Mouse (Mus musculus) hindbrain, embryonic 14.5 days (tissue): ENCODE measurements at regions not wholly inside any gene's neighbourhood (a gene's known extent, or its start where the extent isn't known, plus 50 kb on each side); places are given as distances from the start of the nearest gene placed in this dataset.

ENCODE experiments used
- ATAC-seq: fragments of 200-750 bp; cut with Nextera tagmentation; 2 replicates; pipeline ENCODE4 v1.8.0; 2017; ENCODE audit warnings: moderate number of reproducible peaks, mild to moderate bottlenecking, moderate TSS enrichment, moderate library complexity; ENCODE audit not compliant: low FRiP score
- DNase-seq: peaks from one replicate; pipeline ENCODE4 v3.0.0-alpha.2; 2015; ENCODE audit warnings: low spot score
- H3K27ac ChIP-seq: fragments of 300-500 bp; sonication (generic); 2 replicates; pipeline ENCODE4 v1.5.1; 2014; ENCODE audit warnings: mild to moderate bottlenecking, moderate library complexity
- H3K27me3 ChIP-seq: fragments of 300-500 bp; sonication (generic); 2 replicates; pipeline ENCODE4 v1.6.1; 2014; ENCODE audit warnings: mild to moderate bottlenecking, low read length, mixed read lengths; ENCODE audit not compliant: control insufficient read depth, insufficient read depth
- H3K36me3 ChIP-seq: fragments of 300-500 bp; sonication (generic); replicated peaks from 2 replicates; pipeline ENCODE4 v1.6.1; 2014; ENCODE audit not compliant: control insufficient read depth, insufficient read depth
- H3K4me1 ChIP-seq: fragments of 300-500 bp; sonication (generic); replicated peaks from 2 replicates; pipeline ENCODE4 v1.6.1; 2014; ENCODE audit warnings: antibody characterized with exemption, low read length, mixed read lengths; ENCODE audit not compliant: control insufficient read depth, insufficient read depth
- H3K4me2 ChIP-seq: fragments of 300-500 bp; sonication (generic); replicated peaks from 2 replicates; pipeline ENCODE4 v1.6.1; 2014; ENCODE audit warnings: mild to moderate bottlenecking, moderate library complexity
- H3K4me3 ChIP-seq: fragments of 300-500 bp; sonication (generic); replicated peaks from 2 replicates; pipeline ENCODE4 v1.5.1; 2014; ENCODE audit warnings: mild to moderate bottlenecking, low read length
- H3K9ac ChIP-seq: fragments of 300-500 bp; sonication (generic); 2 replicates; pipeline ENCODE4 v1.6.1; 2014
- H3K9me3 ChIP-seq: fragments of 300-500 bp; sonication (generic); 2 replicates; pipeline ENCODE4 v1.6.1; 2016; ENCODE audit warnings: low read length; ENCODE audit not compliant: control insufficient read depth
- WGBS: fragments of 180-500 bp; shearing (Covaris S2); extraction: QIAGEN DNeasy Blood & Tissue Kit; methylation state at CpG from one replicate; pipeline ENCODE4 v1.1.7; 2014; 5-methylcytosine and 5-hydroxymethylcytosine counted together

DNA sequence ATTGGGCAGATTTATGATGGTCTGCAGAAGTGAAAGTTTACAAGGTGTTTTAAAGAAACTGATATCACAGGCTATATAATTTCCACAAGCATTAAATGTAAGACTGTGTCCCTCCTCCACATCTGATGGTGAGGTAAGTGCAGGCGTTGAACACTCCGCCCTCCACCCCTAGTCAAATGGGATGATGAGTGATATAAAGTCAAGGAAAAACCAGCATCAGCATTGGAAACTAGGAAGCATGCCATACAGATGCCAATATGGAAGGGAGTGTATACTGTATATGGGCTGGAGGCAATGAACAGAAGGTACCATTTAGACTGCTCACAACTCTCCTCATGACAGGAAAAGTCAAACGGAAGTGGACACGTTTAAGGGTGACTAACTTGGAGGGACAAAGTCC lies 468.5 kb upstream of the Gm26657 start:
- Histone ChIP-seq H3K9me3 (no peaks in the 10 kb centered on the region), H3K4me2 (no peak overlapping the region), H3K36me3 (no peaks in the 10 kb centered on the region), H3K27me3 (no peaks in the 10 kb centered on the region), H3K4me3 (no peak overlapping the region), H3K9ac (no peak overlapping the region), H3K4me1 (no peaks in the 10 kb centered on the region), H3K27ac (no peak overlapping the region)
- ATAC-seq (no peak), DNase-seq (no peak)
- WGBS = 95% methylated on average over 4 of the region's 4 CpGs

DNA sequence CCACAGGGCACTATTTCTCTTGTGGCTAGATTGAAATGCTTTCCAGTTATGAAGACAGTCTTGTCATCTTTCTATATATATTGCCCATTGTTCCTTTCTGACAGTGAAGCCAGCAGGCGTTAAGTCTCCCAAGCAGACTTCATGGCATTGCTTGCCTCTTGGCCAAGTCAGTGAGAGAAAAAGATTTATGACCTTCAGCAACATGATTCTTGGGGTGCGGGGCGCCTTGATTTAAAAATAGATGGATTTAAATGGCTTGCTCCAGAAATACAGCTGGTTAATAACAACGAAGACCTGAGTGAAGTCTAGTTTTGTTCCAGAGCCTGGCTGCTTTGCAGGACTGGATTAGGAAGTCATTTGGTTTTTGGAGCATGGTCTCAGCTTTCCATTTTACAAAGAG lies 475.2 kb upstream of the Gm26657 start:
- H3K4me3 ChIP-seq = no peak overlapping the region
- no peak overlapping the region for H3K9ac ChIP-seq
- 88% methylated on average over 4 of the region's 4 CpGs for WGBS
- no peak for DNase-seq
- no peak overlapping the region for H3K27ac ChIP-seq
- H3K9me3 ChIP-seq = no peaks in the 10 kb centered on the region
- no peaks in the 10 kb centered on the region for H3K27me3 ChIP-seq
- H3K36me3 ChIP-seq = no peaks in the 10 kb centered on the region
- H3K4me1 ChIP-seq = no peaks in the 10 kb centered on the region
- no peak overlapping the region for H3K4me2 ChIP-seq
- no peak for ATAC-seq

DNA sequence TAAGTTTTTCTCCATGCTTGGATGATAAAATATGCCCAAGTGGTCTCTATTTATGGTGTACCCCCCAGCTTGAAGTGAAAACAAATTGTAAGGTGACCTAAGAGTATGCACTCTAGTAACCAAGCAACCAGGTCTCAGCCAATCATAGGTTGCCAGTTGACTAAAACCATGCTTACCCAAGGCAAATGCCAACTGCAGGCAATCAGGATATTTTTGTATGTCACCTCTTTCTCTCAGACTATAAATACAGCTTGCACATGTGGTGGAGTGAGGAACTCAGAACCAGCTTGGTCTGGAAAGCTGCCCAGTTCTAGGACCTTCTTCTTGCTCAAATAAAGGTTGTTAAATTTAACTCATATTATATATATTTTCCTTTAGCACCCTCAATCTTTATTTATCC lies 476.0 kb upstream of the Gm26657 start:
- Histone ChIP-seq H3K9ac (no peak overlapping the region), H3K36me3 (no peaks in the 10 kb centered on the region), H3K27ac (no peak overlapping the region), H3K27me3 (no peaks in the 10 kb centered on the region), H3K4me3 (no peak overlapping the region), H3K9me3 (no peaks in the 10 kb centered on the region), H3K4me2 (no peak overlapping the region), H3K4me1 (no peaks in the 10 kb centered on the region)
- DNase-seq (no peak), ATAC-seq (no peak)

DNA sequence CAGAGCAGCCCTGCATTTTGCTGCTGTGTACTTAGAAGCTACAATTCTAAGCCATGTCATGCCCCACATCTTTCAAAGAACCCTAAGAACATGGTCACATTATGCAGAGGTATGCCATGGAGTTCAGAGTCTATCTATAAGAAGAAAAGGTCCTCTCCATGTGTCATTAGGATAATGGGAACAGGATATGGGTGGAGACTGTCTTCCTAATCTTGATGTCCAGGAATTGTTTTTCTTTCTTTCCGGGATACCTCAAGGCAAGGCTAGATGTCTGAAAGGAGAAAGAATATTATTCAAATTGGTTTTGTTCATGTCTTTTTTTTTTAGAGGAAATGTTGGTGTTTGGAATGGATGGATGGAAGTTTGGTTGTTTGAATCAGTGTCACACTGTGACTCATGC lies 477.3 kb upstream of the Gm26657 start:
- Histone ChIP-seq H3K27me3 (no peaks in the 10 kb centered on the region), H3K27ac (no peak overlapping the region), H3K9me3 (no peaks in the 10 kb centered on the region), H3K36me3 (no peaks in the 10 kb centered on the region), H3K4me2 (no peak overlapping the region), H3K4me3 (no peak overlapping the region), H3K4me1 (no peaks in the 10 kb centered on the region), H3K9ac (no peak overlapping the region)
- WGBS = 83% methylated on average over 1 of the region's 1 CpGs
- DNase-seq (no peak), ATAC-seq (no peak)

DNA sequence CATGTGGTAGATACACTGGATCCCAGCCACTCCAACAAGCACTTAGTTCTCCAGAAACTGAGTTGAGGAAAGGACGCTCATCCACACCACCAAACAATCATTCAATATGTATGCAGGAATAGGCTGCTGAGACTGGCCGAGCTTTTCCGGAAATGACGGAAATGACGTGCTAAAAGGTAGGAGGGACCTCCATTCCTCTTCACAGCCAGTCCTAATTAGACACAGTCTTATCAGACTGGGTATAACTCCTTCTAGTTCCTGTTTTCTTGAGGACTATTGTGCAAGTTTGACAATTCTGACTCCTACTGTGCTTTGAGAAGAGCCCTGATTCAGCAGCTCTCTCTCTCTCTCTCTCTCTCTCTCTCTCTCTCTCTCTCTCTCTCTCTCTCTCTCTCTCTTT lies 477.9 kb upstream of the Gm26657 start:
- Histone ChIP-seq H3K27me3 (no peaks in the 10 kb centered on the region), H3K36me3 (no peaks in the 10 kb centered on the region), H3K9ac (no peak overlapping the region), H3K4me3 (no peak overlapping the region), H3K4me2 (no peak overlapping the region), H3K9me3 (no peaks in the 10 kb centered on the region), H3K4me1 (no peaks in the 10 kb centered on the region), H3K27ac (no peak overlapping the region)
- DNase-seq = no peak
- 92% methylated on average over 5 of the region's 5 CpGs for WGBS
- no peak for ATAC-seq

DNA sequence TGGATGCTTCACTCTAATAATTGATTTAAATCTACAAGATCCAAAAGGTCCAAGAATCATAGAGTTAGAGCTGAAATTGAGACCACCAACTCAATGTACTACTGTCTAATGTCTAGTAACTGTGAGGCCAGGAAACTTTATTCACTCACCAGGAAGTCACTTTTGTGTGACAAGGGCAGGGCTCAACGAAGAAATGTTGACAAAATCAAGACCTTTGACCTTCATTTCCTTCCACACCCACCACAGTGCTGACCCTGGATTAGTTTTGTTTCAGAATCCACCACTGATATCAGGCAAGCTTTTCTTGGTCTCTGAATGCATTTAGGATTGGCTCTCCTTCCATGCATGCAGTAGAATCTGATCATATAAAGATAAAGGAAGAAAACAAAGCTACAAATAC lies 487.5 kb upstream of the Gm26657 start:
- WGBS = 48% methylated on average over 1 of the region's 1 CpGs
- no peak overlapping the region for H3K4me2 ChIP-seq
- H3K9ac ChIP-seq = no peak overlapping the region
- no peak for ATAC-seq
- no peak overlapping the region for H3K27ac ChIP-seq
- no peaks in the 10 kb centered on the region for H3K9me3 ChIP-seq
- no peaks in the 10 kb centered on the region for H3K36me3 ChIP-seq
- no peak for DNase-seq
- H3K4me1 ChIP-seq = no peaks in the 10 kb centered on the region
- no peaks in the 10 kb centered on the region for H3K27me3 ChIP-seq
- H3K4me3 ChIP-seq = no peak overlapping the region

DNA sequence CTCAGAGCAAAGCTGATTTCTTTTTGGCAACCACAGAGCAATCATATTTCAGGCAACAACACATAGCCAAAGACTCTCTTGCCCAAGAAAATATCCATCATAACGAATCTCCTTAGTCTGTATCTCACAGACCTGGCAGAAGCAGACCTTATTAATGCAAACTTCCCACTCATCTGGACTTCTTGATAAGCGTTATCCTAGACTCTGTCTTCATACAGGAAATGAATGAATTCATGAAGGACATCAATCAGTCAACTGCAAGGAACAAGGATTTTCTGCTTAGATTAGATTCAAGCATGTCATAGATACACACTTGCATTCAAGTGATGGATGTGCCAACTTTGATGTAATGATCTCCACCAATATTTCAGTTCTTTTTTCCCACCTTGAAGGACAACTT lies 488.1 kb upstream of the Gm26657 start:
- DNase-seq = no peak
- H3K4me3 ChIP-seq = no peak overlapping the region
- no peak overlapping the region for H3K4me2 ChIP-seq
- no peaks in the 10 kb centered on the region for H3K4me1 ChIP-seq
- H3K27me3 ChIP-seq = no peaks in the 10 kb centered on the region
- H3K9ac ChIP-seq = no peak overlapping the region
- ATAC-seq = no peak
- no peaks in the 10 kb centered on the region for H3K36me3 ChIP-seq
- no peaks in the 10 kb centered on the region for H3K9me3 ChIP-seq
- no peak overlapping the region for H3K27ac ChIP-seq
- WGBS = 89% methylated on average over 2 of the region's 2 CpGs

DNA sequence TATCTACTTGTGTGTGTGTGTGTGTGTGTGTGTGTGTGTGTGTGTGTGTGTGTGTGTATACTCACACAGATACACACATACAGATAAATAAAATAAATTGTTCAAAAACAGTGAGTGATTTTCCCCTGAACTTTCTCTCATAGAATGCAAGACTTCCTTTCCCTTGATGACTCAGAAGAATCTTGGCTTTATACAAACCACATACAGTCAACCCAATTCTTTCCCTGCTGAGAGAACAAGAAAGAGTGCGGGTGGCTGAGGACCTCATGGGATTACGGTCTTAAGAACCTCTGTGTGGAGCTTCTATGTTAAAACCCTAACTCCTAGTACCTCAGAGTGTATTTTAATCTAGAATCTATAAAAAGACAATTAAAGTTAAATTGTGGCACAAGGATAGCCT lies 489.3 kb upstream of the Gm26657 start:
- Histone ChIP-seq H3K9me3 (no peaks in the 10 kb centered on the region), H3K27ac (no peak overlapping the region), H3K4me1 (no peaks in the 10 kb centered on the region), H3K36me3 (no peaks in the 10 kb centered on the region), H3K4me2 (no peak overlapping the region), H3K4me3 (no peak overlapping the region), H3K9ac (no peak overlapping the region), H3K27me3 (no peaks in the 10 kb centered on the region)
- 89% methylated on average over 2 of the region's 2 CpGs for WGBS
- ATAC-seq (no peak), DNase-seq (no peak)

DNA sequence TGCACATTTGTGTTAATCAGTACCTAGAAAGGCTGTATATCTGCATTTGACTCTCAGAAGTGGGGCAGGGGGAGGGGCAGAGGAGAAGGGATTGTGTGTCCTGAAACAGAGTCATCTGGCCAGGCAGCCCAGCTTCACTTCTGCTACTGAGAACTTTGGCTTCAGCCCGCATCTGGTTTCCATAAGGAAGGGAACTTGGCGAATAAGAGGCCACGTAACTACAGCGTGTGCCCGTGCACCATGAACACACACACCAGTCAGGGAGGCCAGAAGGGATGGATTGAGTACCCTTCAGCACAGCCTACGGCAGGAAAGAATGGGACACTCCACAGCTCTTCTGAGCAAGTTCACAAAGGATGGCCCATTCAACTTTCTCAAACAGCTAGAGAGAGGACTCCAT lies 496.0 kb upstream of the Gm26657 start:
- WGBS = 85% methylated on average over 6 of the region's 6 CpGs
- no peaks in the 10 kb centered on the region for H3K36me3 ChIP-seq
- H3K4me3 ChIP-seq = no peak overlapping the region
- H3K27ac ChIP-seq = no peak overlapping the region
- no peak overlapping the region for H3K4me2 ChIP-seq
- H3K27me3 ChIP-seq = no peaks in the 10 kb centered on the region
- H3K9ac ChIP-seq = no peak overlapping the region
- H3K4me1 ChIP-seq = no peaks in the 10 kb centered on the region
- no peaks in the 10 kb centered on the region for H3K9me3 ChIP-seq
- DNase-seq (no peak), ATAC-seq (no peak)
